Mouse (Mus musculus) midbrain, postnatal 0 days (tissue): ENCODE data around the gene Syne1. TPM values are rescaled to one million over a fixed set of nuclear protein-coding genes. Genes with fewer than 3 reads are reported as not detected.
A peak's percentile ranks its signal among the peaks of the same experiment; 100 is the strongest.

Source experiments
- ATAC-seq: fragments of 200-750 bp; cut with Nextera tagmentation; 2 replicates; pipeline ENCODE4 v1.8.0; 2017; ENCODE audit warnings: moderate number of reproducible peaks, mild to moderate bottlenecking, moderate TSS enrichment, moderate library complexity; ENCODE audit not compliant: low FRiP score
- DNase-seq: peaks from one replicate; pipeline ENCODE4 v3.0.0-alpha.2; 2015; ENCODE audit warnings: low spot score
- H3K27ac ChIP-seq: fragments of 300-500 bp; sonication (generic); 2 replicates; pipeline ENCODE4 v1.5.1; 2014; ENCODE audit warnings: low read depth, mild to moderate bottlenecking, low read length, mixed read lengths
- H3K27me3 ChIP-seq: fragments of 300-500 bp; sonication (generic); 2 replicates; pipeline ENCODE4 v1.6.1; 2014; ENCODE audit warnings: low read length, control low read depth, mixed read lengths; ENCODE audit not compliant: insufficient read depth
- H3K36me3 ChIP-seq: fragments of 300-500 bp; sonication (generic); 2 replicates; pipeline ENCODE4 v1.6.1; 2014; ENCODE audit warnings: low read length, control low read depth, mixed read lengths; ENCODE audit not compliant: insufficient read depth
- H3K4me1 ChIP-seq: fragments of 300-500 bp; sonication (generic); 2 replicates; pipeline ENCODE4 v1.6.1; 2014; ENCODE audit warnings: mild to moderate bottlenecking, control low read depth, antibody characterized with exemption, low read length, mixed read lengths; ENCODE audit not compliant: insufficient read depth
- H3K4me2 ChIP-seq: fragments of 300-500 bp; sonication (generic); 2 replicates; pipeline ENCODE4 v1.6.1; 2014; ENCODE audit warnings: low read depth, mild to moderate bottlenecking, low read length, mixed read lengths; ENCODE audit not compliant: poor library complexity, severe bottlenecking
- H3K4me3 ChIP-seq: fragments of 300-500 bp; sonication (generic); 2 replicates; pipeline ENCODE4 v1.5.1; 2014; ENCODE audit warnings: low read depth, mild to moderate bottlenecking, low read length, moderate library complexity
- H3K9ac ChIP-seq: fragments of 300-500 bp; sonication (generic); replicated peaks from 2 replicates; pipeline ENCODE4 v1.6.1; 2014; ENCODE audit warnings: mild to moderate bottlenecking, low read length, moderate library complexity, mixed read lengths; ENCODE audit not compliant: poor library complexity, severe bottlenecking
- H3K9me3 ChIP-seq: fragments of 300-500 bp; sonication (generic); 2 replicates; pipeline ENCODE4 v1.6.1; 2016; ENCODE audit warnings: low read length, control low read depth
- CTCF ChIP-seq: IDR thresholded peaks from 2 replicates; pipeline ENCODE4 v1.5.1; 2016; ENCODE audit warnings: antibody characterized with exemption, mild to moderate bottlenecking
- WGBS: fragments of 180-500 bp; shearing (Covaris S2); extraction: QIAGEN DNeasy Blood & Tissue Kit; methylation state at CpG from one replicate; pipeline ENCODE4 v1.1.7; 2014; 5-methylcytosine and 5-hydroxymethylcytosine counted together
- polyA plus RNA-seq: library from polyadenylated mRNA; unstranded; fragments of >200 nt; fragmentation: Nextera tagmentation; extraction: Ambion mirVana; gene quantifications from 2 replicates; pipeline ENCODE4 v1.2.1, GENCODE M21; 2015
- total RNA-seq: library from RNA; depleted of rRNA; stranded (reverse); fragments of >200 nt; gene quantifications from 2 replicates; pipeline ENCODE4 v1.2.3, GENCODE M21; 2014

Gene Syne1
- total and polyA plus RNA-seq, 2 experiments from 2014 or later, result 18.6 to 99.3 TPM

GRCm38 (mm10) chr10:5447950-5448716, 103.1 kb downstream of the Syne1 start:
- Histone ChIP-seq H3K9ac (no peak overlapping the region), H3K36me3 (no peaks in the 10 kb centered on the region), H3K27me3 (no peaks in the 10 kb centered on the region), H3K4me2 (no peak overlapping the region), H3K4me1 (no peaks in the 10 kb centered on the region), H3K27ac (no peak overlapping the region), H3K4me3 (no peak overlapping the region), H3K9me3 (no peaks in the 10 kb centered on the region)
- no peak for DNase-seq
- no peak for ATAC-seq
- no peak for TF ChIP-seq CTCF
- 69% methylated on average over 4 of the region's 4 CpGs for WGBS

- H3K9me3 ChIP-seq, result no peaks in the 10 kb centered on the region
- ATAC-seq (no peak), DNase-seq (no peak)
- no peaks in the 10 kb centered on the region for H3K36me3 ChIP-seq
- H3K4me3 ChIP-seq, result no peak overlapping the region
- TF ChIP-seq CTCF, result no peak
- 68% methylated on average over 3 of the region's 3 CpGs for WGBS
- no peaks in the 10 kb centered on the region for H3K4me1 ChIP-seq
- no peak overlapping the region for H3K4me2 ChIP-seq
- no peak overlapping the region for H3K27ac ChIP-seq
- no peak overlapping the region for H3K9ac ChIP-seq
- H3K27me3 ChIP-seq, result no peaks in the 10 kb centered on the region
These were observed 106.0 kb downstream of the Syne1 start for GRCm38 (mm10) chr10:5445313-5445712.

- no peak overlapping the region for H3K4me3 ChIP-seq
- no peaks in the 10 kb centered on the region for H3K27me3 ChIP-seq
- no peaks in the 10 kb centered on the region for H3K36me3 ChIP-seq
- ATAC-seq, result no peak
- no peak for TF ChIP-seq CTCF
- no peak overlapping the region for H3K27ac ChIP-seq
- 94% methylated on average over 2 of the region's 2 CpGs for WGBS
- DNase-seq, result no peak
- H3K9ac ChIP-seq, result no peak overlapping the region
- no peak overlapping the region for H3K4me2 ChIP-seq
- no peaks in the 10 kb centered on the region for H3K4me1 ChIP-seq
- no peaks in the 10 kb centered on the region for H3K9me3 ChIP-seq
These were observed 108.3 kb downstream of the Syne1 start for GRCm38 (mm10) chr10:5443020-5443419.

- Histone ChIP-seq H3K4me1 (no peaks in the 10 kb centered on the region), H3K27ac (no peak overlapping the region), H3K4me2 (no peak overlapping the region), H3K36me3 (no peaks in the 10 kb centered on the region), H3K9ac (no peak overlapping the region), H3K9me3 (no peaks in the 10 kb centered on the region), H3K4me3 (no peak overlapping the region), H3K27me3 (no peaks in the 10 kb centered on the region)
- DNase-seq, result peak; percentile 28
- 38% methylated on average over 2 of the region's 2 CpGs for WGBS
- ATAC-seq, result peak; percentile 20; the same call in 1 of the 2 replicates
- TF ChIP-seq CTCF, result no peak
These were observed 111.4 kb downstream of the Syne1 start for GRCm38 (mm10) chr10:5439802-5440350.

GRCm38 (mm10) chr10:5437766-5438165, 113.5 kb downstream of the Syne1 start:
- H3K4me2 ChIP-seq, result no peak overlapping the region
- 93% methylated on average over 2 of the region's 2 CpGs for WGBS
- no peaks in the 10 kb centered on the region for H3K27me3 ChIP-seq
- TF ChIP-seq CTCF, result no peak
- H3K9ac ChIP-seq, result no peak overlapping the region
- H3K9me3 ChIP-seq, result no peaks in the 10 kb centered on the region
- ATAC-seq (no peak), DNase-seq (no peak)
- H3K27ac ChIP-seq, result no peak overlapping the region
- H3K36me3 ChIP-seq, result no peaks in the 10 kb centered on the region
- no peak overlapping the region for H3K4me3 ChIP-seq
- H3K4me1 ChIP-seq, result no peaks in the 10 kb centered on the region

- peak; percentile 63 for DNase-seq
- ATAC-seq, result no peak
- no peaks in the 10 kb centered on the region for H3K4me1 ChIP-seq
- TF ChIP-seq CTCF, result no peak
- H3K36me3 ChIP-seq, result 0 out of 2 replicates have a peak, but pooled peaks cover 8% of the 10 kb centered on the region
- 53% methylated on average over 4 of the region's 4 CpGs for WGBS
- no peak overlapping the region for H3K4me2 ChIP-seq
- H3K27me3 ChIP-seq, result no peaks in the 10 kb centered on the region
- H3K9me3 ChIP-seq, result no peaks in the 10 kb centered on the region
- H3K9ac ChIP-seq, result no peak overlapping the region
- H3K27ac ChIP-seq, result no peak overlapping the region
- H3K4me3 ChIP-seq, result no peak overlapping the region
These were observed 127.3 kb downstream of the Syne1 start for GRCm38 (mm10) chr10:5423984-5424383.
